Mouse (Mus musculus): Measurements from ENCODE around the gene Rnf130. TPM values are rescaled to one million over a fixed set of nuclear protein-coding genes. Genes with fewer than 3 reads are reported as not detected.
A peak's percentile ranks its signal among the peaks of the same experiment; 100 is the strongest.
"Not testable (repeated sequence)": the region's sequence is repeated elsewhere in the genome, so short reads cannot be mapped to it uniquely, and the experiment has no call there.

Gene Rnf130
- total and polyA plus RNA-seq, 3 experiments: not detected

DNA sequence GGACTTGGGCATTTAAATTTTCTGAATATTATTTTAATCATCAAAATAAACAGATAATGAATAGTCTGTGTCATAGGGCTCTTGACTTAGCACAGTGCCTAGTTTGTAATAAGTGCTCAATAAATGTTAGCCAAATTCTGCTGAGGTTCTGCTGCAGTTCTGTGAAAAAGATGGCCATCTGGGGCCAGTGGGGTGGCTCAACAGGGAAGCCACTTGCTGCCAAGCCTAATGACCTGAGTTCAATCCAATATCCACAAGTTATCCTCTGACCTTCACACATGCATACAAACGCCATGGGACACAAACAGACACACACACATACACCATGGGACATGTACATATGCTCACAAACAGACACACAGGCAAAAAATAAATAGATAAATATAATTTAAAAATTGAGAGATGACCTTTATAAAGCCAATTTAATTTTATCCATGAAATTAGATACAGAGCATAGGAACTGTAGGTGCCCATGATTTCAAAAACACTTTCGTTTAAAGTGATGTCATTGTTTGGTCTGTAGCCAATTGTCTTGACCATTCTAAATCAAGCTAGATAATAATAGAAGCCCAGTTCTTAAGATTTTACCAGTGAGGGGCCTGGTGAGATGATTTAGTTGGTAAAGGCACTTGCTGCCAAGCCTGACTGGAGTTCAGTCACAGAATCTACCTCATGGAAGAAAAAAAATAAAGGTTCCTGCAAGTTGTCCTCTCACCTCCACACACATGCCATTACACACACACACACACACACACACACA lies 75.6 kb downstream of the Rnf130 start:
- H3K79me2 ChIP-seq (replicated peaks; ENCODE audit: control insufficient read depth, extremely low read depth, insufficient read depth, poor library complexity, severe bottlenecking): no peaks in the 10 kb centered on the region
- no peaks in the 10 kb centered on the region for H3K9me3 ChIP-seq (replicated peaks; ENCODE audit: low read length)
- no peak overlapping the region for H3K27ac ChIP-seq (ENCODE audit: insufficient read depth, low read depth)
- H3K4me2 ChIP-seq (ENCODE audit: insufficient read depth, low read depth, poor library complexity, severe bottlenecking): no peak overlapping the region
- dilution Hi-C loops (cut with MboI; ENCODE audit: extremely low pct_ligation_motif_present, extremely low pct_unique_long_range_greater_than_20kb, low sequenced_read_pairs): no loop called here
- H3K9ac ChIP-seq (ENCODE audit: insufficient read depth, low read depth): no peak overlapping the region
- no peaks in the 10 kb centered on the region for H3K36me3 ChIP-seq (replicated peaks in 1 of 2; ENCODE audit: control insufficient read depth in 1 of 2, insufficient read depth in 1 of 2, low read length in 1 of 2)
- H3K4me3 ChIP-seq (replicated peaks in 1 of 3; ENCODE audit: low read depth in 2 of 3, low read length in 2 of 3, poor library complexity in 1 of 3): no peak overlapping the region
- in situ Hi-C loops (cut with MboI; ENCODE audit: low pct_ligation_motif_present, low pct_unique_long_range_greater_than_20kb, low sequenced_read_pairs): no loop called here
- H3K4me1 ChIP-seq (ENCODE audit: control insufficient read depth in 1 of 2, insufficient read depth in 2 of 2): no peaks in the 10 kb centered on the region
- DNase-seq (ENCODE audit: extremely low read depth): no peak
- TF ChIP-seq ZMIZ1 (IDR thresholded peaks at IDR 0.05; ENCODE audit: low read depth, low read length): no peak
- no peak for TF ChIP-seq ZC3H11A (IDR thresholded peaks at IDR 0.05; ENCODE audit: low read depth, low read length)
- no peak for TF ChIP-seq UBTF (IDR thresholded peaks at IDR 0.05; ENCODE audit: low read depth, low read length)
- TF ChIP-seq SIN3A (IDR thresholded peaks at IDR 0.05; ENCODE audit: low read length): no peak
- TF ChIP-seq GABPA (IDR thresholded peaks at IDR 0.05; ENCODE audit: insufficient replicate concordance, low read depth, low read length): no peak
- TF ChIP-seq MEF2A (IDR thresholded peaks at IDR 0.05; ENCODE audit: borderline replicate concordance, low read depth, low read length): no peak
- no peak for TF ChIP-seq MXI1 (IDR thresholded peaks at IDR 0.05; ENCODE audit: low read depth, low read length)
- TF ChIP-seq ELF1 (IDR thresholded peaks at IDR 0.05; ENCODE audit: low read depth, low read length): no peak
- no peak for TF ChIP-seq ZKSCAN1 (IDR thresholded peaks at IDR 0.05; ENCODE audit: borderline replicate concordance, low read depth, low read length)
- no peak for TF ChIP-seq RCOR1 (conservative IDR thresholded peaks at IDR 0.05; ENCODE audit: low read depth, low read length)
- no peak for TF ChIP-seq CHD2 (IDR thresholded peaks at IDR 0.05; ENCODE audit: low read length)
- TF ChIP-seq CHD1 (IDR thresholded peaks at IDR 0.05; ENCODE audit: low read depth, low read length): no peak
- TF ChIP-seq RAD21 (IDR thresholded peaks at IDR 0.05; ENCODE audit: low read depth, low read length): no peak
- TF ChIP-seq POLR2AphosphoS2 (IDR thresholded peaks at IDR 0.05; ENCODE audit: low read depth, low read length): no peak
- no peak for TF ChIP-seq MAX (IDR thresholded peaks at IDR 0.05; ENCODE audit: low read length)
- no peak for TF ChIP-seq IRF4 (IDR thresholded peaks at IDR 0.05; ENCODE audit: low read depth, low read length)
- no peak for TF ChIP-seq KAT2A (IDR thresholded peaks at IDR 0.05; ENCODE audit: insufficient replicate concordance, low read length)
- no peaks in the 10 kb centered on the region for H3K27me3 ChIP-seq (replicated peaks)

DNA sequence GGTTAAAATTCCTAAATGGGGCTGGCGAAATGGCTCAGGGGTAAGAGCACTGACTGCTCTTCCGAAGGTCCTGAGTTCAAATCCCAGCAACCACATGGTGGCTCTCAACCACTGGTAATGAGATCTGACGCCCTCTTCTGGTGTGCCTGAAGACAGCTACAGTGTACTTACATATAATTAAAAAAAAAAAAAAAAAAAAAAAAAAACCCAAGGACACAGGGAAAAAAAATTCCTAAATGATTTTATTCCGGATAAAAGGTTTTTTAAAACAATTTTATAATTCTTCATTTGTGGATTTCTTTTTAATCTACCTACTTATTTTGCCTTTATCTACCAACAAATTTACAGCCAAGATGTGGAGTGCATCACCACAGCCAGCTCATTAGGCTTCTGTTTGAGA lies 76.8 kb downstream of the Rnf130 start:
- dilution Hi-C loops (cut with MboI; ENCODE audit: extremely low pct_ligation_motif_present, extremely low pct_unique_long_range_greater_than_20kb, low sequenced_read_pairs); DNase-seq (ENCODE audit: extremely low read depth); H3K27ac ChIP-seq (ENCODE audit: insufficient read depth, low read depth); H3K4me3 ChIP-seq (replicated peaks in 1 of 3; ENCODE audit: low read depth in 2 of 3, low read length in 2 of 3, poor library complexity in 1 of 3); H3K36me3 ChIP-seq (replicated peaks in 1 of 2; ENCODE audit: control insufficient read depth in 1 of 2, insufficient read depth in 1 of 2, low read length in 1 of 2); in situ Hi-C loops (cut with MboI; ENCODE audit: low pct_ligation_motif_present, low pct_unique_long_range_greater_than_20kb, low sequenced_read_pairs); H3K79me2 ChIP-seq (replicated peaks; ENCODE audit: control insufficient read depth, extremely low read depth, insufficient read depth, poor library complexity, severe bottlenecking); H3K9ac ChIP-seq (ENCODE audit: insufficient read depth, low read depth); H3K4me1 ChIP-seq (ENCODE audit: control insufficient read depth in 1 of 2, insufficient read depth in 2 of 2); H3K9me3 ChIP-seq (replicated peaks; ENCODE audit: low read length); H3K4me2 ChIP-seq (ENCODE audit: insufficient read depth, low read depth, poor library complexity, severe bottlenecking); H3K27me3 ChIP-seq (replicated peaks): not testable (repeated sequence)
- 0 out of 2 replicates have a peak, but pooled peaks have one; percentile 12 for TF ChIP-seq ZNF384 (IDR thresholded peaks at IDR 0.05; ENCODE audit: low read depth, low read length)
